Mouse (Mus musculus) left cerebral cortex, adult 18-20 months (tissue): ENCODE measurements around the gene Sacm1l. TPM values are rescaled to one million over a fixed set of nuclear protein-coding genes. Genes with fewer than 3 reads are reported as not detected.

Experiments used
- total RNA-seq, 2 experiments: library from RNA; stranded (reverse); gene quantifications; 2 replicates each; pipeline ENCODE4 v1.2.3; 2021

The Sacm1l gene
- total RNA-seq, 2 experiments from 2014 or later, result 69.3 to 70.2 TPM

Other genes starting within 250 kb of the Sacm1l start
- gene Lars2, start 162.8 kb upstream of the Sacm1l start, total RNA-seq, result 10 to 100 TPM; 33.7 to 36.0 TPM
- 1 to 10 TPM; 5.9 to 6.4 TPM for gene Limd1, start 51.1 kb upstream of the Sacm1l start, total RNA-seq
- under 1 TPM; 0.52 to 0.53 TPM for gene Slc6a20b, start 102.8 kb downstream of the Sacm1l start, total RNA-seq
- gene Ccr9, start 148.7 kb downstream of the Sacm1l start, total RNA-seq, result under 1 TPM; 0.16 to 0.33 TPM
- gene Slc6a20a, start 149.1 kb downstream of the Sacm1l start, total RNA-seq, result 10 to 100 TPM; 25.2 to 28.1 TPM
- 10 to 100 TPM; 65.2 to 74.3 TPM for gene Lztfl1, start 187.9 kb downstream of the Sacm1l start, total RNA-seq